Mouse (Mus musculus) ES-Bruce4 (cell line): ENCODE measurements at regions not wholly inside any gene's neighbourhood (a gene's known extent, or its start where the extent isn't known, plus 50 kb on each side); places are given as distances from the start of the nearest gene placed in this dataset.
"Not testable (repeated sequence)": the region's sequence is repeated elsewhere in the genome, so short reads cannot be mapped to it uniquely, and the experiment has no call there.

ENCODE experiments used
- CTCF ChIP-seq: IDR thresholded peaks from one replicate; pipeline ENCODE4 v1.8.1; 2011; ENCODE audit warnings: low read depth, low read length
- POLR2A ChIP-seq: IDR thresholded peaks from one replicate; pipeline ENCODE4 v1.8.1; 2011; ENCODE audit warnings: low read length; ENCODE audit not compliant: insufficient read depth

- not testable (repeated sequence) for TF ChIP-seq POLR2A, CTCF
Observed at GRCm38 (mm10) chrX:12317488-12317887, 157.3 kb upstream of the Bcor start.
